Mouse (Mus musculus): ENCODE results near the gene Top3a.

Top3a gene

DNA sequence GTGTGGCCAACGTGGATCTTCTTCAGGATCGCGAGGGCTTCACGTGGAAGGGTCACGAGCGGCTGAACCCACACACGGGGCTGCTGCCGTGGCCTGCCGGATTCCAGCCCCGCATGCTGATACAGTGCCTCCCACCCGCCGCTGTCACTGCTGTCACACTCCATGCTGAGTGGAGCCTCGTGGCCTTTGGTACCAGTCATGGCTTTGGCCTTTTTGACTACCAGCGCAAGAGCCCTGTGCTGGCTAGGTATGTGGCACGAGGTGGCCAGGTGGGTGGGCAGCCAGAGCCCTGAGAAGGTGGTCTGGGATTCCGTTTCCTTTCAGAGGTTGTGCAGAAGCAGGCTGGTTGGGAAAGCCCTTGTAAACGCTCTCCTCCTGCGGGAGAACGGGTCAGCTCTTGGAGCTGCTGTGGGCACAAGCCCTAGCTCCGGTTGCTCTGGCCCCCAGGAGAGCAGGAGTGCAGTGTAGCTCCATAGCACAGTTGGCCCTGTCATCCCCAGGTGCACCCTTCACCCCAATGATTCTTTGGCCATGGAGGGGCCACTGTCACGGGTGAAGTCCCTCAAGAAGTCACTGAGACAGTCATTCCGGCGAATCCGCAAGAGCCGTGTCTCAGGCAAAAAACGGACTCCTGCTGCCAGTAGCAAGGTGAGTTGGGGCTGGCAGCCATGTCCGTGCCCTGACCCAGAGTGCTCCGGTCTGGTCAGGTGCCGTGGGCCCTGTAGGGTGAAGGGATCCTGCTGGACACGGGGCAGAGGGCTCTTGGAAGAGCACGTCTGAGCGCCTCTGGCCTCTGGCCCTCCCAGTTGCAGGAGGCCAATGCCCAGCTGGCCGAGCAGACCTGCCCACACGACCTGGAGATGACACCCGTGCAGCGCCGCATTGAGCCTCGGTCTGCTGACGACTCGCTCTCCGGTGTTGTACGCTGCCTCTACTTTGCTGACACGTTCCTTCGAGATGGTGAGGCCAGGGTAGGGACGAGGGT, 67.4 kb downstream of the Top3a start:
- DNase-seq = no peak

DNA sequence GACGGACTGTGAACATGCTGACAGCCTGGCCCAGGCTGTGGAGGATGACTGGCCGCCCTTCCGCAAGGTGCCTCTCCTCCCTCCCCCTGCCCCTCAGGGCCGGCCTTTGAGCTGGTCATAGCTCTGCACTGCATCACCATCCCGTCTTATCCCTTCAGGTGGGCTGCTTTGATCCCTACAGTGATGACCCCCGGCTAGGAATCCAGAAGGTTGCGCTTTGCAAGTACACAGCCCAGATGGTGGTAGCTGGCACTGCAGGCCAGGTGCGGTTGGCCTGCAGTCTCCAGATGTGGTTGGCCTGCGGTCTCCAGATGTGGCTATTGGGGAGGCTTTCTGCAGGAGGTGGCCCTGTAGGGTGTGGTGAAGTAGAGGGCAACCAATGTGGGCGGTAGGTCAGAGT, 68.5 kb downstream of the Top3a start:
- no peak for DNase-seq

DNA sequence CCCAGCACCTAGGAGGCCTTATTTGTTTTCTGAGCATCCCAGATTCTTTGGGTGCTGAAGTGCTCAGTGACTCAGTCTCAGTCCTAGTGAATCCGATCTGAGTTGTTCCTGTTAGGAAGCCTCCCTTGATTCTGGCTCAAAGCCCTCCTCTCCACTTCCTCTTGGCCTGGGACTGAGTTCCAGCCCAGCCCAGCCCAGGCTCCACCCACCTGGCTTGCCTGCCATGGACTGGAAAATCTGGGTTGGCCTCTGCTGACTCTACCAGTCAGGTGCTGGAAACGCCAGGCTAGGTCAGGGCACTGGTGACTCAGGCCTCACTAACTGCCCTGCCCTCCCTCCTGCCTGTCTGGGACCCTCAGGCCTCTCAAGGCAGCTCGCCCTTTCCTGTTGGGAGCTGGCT, 69.5 kb downstream of the Top3a start:
- DNase-seq = peak; percentile 3

DNA sequence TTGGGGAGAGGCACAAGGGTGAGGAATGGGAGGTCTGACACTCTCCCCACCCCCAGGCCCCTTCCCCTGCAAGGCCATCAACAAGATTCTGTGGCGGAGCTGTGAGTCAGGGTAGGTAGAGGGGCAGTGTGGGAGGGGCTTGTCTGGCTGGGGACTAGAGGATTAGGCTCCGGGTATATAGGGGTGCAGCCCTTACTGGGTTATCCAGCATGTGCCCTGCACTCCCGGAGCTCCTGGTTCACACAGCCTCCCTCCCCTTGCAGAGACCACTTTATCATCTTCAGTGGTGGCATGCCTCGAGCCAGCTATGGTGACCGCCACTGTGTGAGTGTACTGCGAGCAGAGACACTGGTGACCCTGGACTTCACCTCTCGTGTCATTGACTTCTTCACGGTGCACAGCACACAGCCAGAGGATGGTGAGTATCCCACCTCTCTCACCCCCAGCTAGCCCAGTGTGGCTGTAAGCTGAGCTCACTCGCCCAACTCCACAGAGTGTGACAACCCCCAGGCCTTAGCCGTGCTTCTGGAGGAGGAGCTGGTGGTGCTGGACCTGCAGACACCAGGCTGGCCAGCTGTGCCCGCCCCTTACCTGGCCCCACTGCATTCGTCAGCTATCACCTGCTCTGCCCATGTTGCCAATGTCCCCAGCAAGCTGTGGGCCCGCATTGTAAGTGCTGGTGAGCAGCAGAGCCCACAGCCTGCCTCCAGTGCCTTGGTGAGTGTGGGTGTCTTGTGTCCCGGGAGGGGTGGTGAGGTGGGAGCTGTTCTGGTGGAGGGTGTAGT, 70.3 kb downstream of the Top3a start:
- no peak for DNase-seq

DNA sequence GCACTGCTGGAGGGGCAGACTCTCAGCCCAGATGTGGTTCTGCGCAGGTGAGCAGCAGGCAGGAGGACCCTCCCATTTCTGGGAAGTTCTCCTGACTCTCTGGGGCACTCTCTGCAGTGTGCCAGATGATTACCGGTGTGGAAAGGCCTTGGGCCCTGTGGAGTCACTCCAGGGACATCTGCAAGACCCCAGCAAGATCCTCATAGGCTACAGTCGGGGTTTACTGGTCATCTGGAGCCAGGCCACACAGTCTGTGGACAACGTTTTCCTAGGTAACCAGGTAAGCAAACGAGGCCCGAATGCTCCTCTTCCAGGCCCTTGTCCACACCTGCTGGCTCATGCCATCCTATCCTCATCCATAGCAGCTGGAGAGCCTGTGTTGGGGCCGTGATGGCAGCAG, 71.1 kb downstream of the Top3a start:
- DNase-seq = no peak

DNA sequence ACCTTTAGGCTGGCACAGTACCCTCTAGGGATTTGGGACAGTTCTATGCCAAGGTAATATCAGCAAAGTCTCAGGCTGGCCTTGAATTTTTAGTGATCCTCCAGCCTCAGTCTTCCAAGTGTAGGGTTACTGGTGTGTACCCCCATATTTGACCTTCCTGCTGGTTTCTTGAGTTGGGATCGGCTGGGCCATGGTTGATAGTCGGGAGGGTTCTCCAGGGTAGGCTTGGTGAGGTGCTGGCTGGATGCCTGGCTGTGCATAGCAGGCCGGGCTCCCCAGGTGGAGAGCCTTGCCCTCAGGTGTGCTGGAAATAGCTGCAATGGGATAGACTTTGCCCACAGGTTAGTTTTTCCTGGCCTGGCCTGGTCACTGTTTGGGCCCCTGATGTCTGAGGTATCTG, 71.9 kb downstream of the Top3a start:
- DNase-seq = peak; percentile 2

DNA sequence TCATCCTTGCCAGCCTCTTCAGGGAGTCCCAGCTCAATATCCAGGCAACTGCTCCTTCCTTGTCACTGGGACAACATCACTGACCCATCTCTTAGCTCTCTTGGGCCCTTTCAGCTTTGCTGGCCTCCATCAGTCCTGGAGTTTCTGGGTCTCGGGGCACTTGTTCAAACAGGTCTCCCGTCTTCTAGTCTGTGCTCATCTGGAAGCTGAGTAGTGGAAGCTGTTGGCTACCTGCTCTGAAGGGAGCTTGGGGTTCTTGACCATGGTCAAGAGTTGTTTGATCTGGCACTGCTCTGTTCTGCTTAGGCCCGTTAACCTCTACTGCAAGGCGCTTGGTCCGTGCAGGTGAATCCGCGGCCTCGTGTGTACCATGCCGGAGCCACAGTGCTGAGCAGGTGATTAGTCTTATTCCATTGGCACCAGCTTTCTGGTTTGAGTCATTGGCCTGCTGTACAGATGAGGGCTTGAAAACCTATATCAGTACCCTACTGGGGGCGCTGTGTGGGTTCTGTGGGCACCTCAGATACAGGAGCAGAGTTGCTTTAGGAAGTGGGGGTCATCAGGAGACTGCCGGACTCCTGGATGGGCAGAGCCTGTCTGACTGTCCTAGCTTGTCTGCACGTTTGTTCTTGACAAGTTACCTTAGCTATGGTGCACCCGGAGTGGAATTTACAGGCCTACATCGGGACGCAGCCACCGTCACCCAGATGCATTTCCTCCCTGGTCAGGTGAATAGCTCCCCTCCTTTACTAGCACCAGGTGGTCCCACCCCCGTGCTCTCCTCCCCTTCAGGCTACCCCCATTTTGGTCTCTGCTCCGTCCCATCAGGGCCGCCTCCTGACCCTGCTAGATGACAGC, 72.9 kb downstream of the Top3a start:
- no peak for DNase-seq

DNA sequence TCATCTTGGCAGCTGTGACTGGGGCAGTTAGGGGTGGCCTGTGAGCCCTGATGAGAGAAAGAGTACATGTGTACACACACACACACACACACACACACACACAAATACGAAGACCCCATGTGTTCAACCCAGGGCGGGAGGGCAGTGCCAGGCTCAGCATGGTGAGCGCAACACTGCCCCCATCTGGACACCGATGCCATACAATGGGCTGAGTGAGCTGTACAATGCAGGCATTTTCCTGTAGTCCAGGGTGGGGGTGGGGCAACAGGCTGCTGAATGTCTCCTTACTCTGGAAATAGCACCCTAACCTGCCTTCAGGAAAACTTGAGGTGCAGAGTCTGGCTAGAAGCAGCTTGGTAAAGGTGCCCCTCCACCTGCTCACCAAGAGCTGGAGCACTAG, 74.0 kb downstream of the Top3a start:
- DNase-seq = peak; percentile 81

DNA sequence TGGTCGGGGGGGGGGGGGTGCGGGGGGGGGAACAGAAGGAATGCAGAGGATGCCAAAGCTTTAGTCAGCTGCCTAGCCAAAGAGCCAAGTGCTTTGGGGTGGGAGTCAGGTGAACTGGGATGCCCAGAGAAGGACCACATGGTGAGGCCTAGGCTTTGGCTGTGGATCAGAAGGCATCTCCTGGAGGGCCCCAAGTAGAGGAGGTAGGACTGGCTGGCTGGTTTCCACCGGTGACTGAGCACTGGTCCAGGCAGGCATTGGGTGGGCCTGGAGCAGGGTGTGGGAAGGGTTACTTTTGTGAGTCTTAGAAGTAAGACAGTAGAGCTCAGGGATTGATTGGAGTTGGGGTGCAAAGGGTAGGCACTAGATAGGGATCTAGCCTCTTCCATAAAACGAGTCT, 75.6 kb downstream of the Top3a start:
- DNase-seq = peak; percentile 13

DNA sequence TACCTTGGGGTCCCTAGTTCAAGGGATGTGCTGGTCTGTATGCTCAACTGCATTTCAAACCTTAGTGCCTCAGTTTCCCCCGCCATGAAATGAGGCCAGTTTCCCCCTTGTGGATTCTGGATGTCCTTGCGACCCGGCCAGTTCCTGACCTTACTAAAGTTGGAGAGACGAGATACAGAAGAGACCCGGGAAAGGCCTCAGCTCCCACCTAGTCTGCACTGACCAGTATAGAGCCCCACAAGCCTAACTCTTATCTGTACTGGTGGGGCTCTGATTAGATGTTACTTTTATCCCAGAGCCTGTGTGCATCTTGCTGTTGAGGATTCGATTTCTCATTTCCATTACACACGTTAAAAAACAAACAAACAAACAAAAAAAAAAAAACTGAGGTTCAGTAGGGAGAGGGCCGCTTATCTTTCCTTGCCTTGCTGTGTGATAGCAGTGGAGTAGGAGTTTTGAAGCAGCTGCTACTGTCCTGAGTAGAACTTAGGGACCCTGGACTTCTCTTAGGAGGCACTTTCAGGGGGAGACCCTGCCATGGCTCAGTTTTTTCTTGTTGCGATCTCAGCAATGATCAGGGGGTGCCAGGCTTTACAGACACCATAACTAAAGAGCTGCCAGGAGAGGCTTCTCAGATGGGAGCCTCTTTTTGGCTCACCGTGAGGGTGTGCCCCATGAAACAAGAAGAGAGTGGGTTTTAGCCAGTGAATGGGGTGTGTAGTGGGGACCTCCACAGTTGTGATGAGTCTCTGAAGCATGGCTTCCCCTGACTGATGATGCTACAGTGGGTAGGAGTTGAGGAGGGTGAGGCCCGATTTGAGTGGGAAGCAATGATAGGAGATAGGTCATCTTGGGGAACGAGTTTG, 76.6 kb downstream of the Top3a start:
- DNase-seq = peak; percentile 3

DNA sequence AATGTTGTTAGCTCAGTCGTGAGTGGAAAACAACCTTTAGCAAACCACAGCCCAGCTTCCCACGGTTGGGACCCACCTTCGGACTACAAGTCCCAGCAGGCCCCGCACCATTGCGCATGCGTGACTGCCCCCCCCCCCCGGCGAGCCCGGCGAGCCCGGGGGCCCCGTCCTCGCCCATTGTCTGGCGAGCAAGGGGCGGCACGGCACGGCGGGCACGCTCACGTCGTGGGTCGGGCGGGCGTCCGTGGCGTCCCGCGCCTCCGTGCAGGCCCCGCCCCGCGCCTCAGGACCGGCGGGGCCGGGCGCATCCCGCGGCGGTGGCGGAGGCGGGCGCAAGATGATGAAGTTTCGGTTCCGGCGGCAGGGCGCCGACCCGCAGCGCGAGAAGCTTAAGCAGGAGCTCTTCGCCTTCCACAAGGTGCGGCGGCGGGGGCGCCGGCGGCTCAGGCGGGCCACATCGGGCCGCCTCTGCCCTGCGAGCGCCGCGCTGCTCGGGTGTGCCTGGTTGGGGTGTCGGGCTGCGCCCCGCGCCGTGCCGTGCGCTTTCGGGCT, 77.6 kb downstream of the Top3a start, which contains the start of gene Llgl1:
TSS of gene Llgl1 (plus strand) at position 200 of the 552 bp plus-strand sequence.
- DNase-seq = peak; percentile 91

DNA sequence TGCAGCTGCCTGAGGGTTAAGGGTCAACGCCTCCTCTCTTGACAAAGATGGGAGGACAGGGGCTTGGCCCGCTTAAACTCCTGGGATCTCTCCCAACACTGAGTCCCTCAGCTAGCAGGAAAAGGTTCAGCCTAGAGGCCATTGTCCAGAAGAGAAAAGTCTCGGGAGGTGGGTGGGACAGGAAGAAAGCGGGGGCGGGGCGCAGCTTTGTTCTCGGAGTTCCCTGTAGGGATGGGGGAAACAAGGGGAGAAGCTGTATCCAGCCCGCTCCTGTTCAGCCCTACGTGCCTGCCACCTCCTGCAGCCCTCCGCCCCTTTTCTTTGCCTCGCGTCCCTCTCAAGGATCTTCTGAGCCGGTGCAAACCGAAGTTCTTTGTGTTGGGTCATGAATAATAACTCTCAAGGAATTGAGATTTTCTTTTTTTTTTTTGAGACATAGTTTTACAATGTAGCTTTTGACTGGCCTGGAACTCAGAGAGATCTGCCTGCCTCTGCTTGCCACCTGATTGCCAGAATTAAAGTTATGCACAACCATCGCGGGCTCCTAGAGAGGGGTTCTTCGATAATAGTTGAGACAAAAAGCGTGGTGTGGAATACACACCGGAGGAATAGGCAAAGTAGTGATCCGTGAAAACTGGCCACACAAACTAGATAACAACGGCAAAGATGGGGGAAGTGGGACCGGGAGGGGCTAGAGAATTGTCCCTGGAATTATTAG, 78.2 kb downstream of the Top3a start:
- peak; percentile 60 for DNase-seq

DNA sequence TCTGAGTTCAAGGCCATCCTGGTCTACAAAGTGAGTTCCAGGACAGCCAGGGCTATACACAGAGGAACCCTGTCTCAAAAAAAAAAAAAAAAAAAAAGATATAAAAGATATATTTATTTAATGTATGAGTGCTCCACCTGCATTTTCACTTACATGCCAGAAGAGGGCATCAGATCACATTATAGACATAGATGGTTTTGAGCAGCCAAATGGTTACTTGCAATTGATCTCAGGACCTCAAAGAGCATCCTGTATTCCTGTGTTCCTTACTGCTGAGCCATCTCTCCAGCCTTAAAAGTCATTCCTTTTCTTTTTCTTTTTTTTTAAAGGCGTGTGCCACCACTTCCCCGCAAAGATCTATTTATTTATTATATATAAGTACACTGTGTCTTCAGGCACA, 79.6 kb downstream of the Top3a start:
- no peak for DNase-seq

DNA sequence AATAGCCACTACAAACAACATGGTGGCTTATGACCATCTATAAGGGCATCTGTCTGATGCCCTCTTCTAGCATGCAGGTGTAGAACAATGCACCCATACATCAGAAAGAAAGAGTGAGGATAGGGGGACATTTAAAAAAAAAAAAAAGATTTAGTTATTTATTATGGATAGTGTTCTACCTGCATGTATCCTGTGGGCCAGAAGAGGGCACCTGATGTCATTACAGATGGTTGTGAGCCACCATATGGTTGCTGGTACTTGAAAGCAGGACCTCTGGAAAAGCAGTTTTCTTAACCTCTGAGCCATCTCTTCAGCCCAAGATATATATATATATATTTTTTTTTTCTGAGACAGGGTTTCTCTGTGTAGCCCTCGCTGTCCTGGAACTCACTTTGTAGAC, 81.0 kb downstream of the Top3a start:
- DNase-seq = no peak
